Mouse (Mus musculus) intestine, embryonic 16.5 days (tissue): ENCODE data around the gene Zfp286. TPM values are rescaled to one million over a fixed set of nuclear protein-coding genes. Genes with fewer than 3 reads are reported as not detected.

Experiments used
- ATAC-seq: fragments of 200-750 bp; cut with Nextera tagmentation; 2 replicates; pipeline ENCODE4 v1.8.0; 2017; ENCODE audit warnings: moderate TSS enrichment, moderate library complexity
- H3K27ac ChIP-seq: fragments of 300-500 bp; sonication (generic); 2 replicates; pipeline ENCODE4 v1.5.1; 2014; ENCODE audit warnings: mild to moderate bottlenecking, low read length
- H3K27me3 ChIP-seq: fragments of 300-500 bp; sonication (generic); replicated peaks from 2 replicates; pipeline ENCODE4 v1.6.1; 2014; ENCODE audit warnings: low read length, control low read depth, mixed read lengths; ENCODE audit not compliant: control insufficient read depth, insufficient read depth
- H3K36me3 ChIP-seq: fragments of 300-500 bp; sonication (generic); 2 replicates; pipeline ENCODE4 v1.6.1; 2014; ENCODE audit warnings: low read length, control low read depth; ENCODE audit not compliant: control insufficient read depth, insufficient read depth
- H3K4me1 ChIP-seq: fragments of 300-500 bp; sonication (generic); 2 replicates; pipeline ENCODE4 v1.6.1; 2014; ENCODE audit warnings: low read length, control low read depth, mixed read lengths; ENCODE audit not compliant: control insufficient read depth, insufficient read depth
- H3K4me2 ChIP-seq: fragments of 300-500 bp; sonication (generic); 2 replicates; pipeline ENCODE4 v1.6.1; 2014; ENCODE audit warnings: low read depth, low read length, control low read depth
- H3K4me3 ChIP-seq: fragments of 300-500 bp; sonication (generic); 2 replicates; pipeline ENCODE4 v1.5.1; 2014; ENCODE audit warnings: mild to moderate bottlenecking, low read length
- H3K9ac ChIP-seq: fragments of 300-500 bp; sonication (generic); 2 replicates; pipeline ENCODE4 v1.6.1; 2014; ENCODE audit warnings: low read depth, low read length
- H3K9me3 ChIP-seq: fragments of 300-500 bp; sonication (generic); 2 replicates; pipeline ENCODE4 v1.6.1; 2016; ENCODE audit warnings: low read length, control low read depth; ENCODE audit not compliant: control insufficient read depth
- WGBS: fragments of 180-500 bp; shearing (Covaris S2); extraction: QIAGEN DNeasy Blood & Tissue Kit; methylation state at CpG from one replicate; pipeline ENCODE4 v1.1.7; 2014; 5-methylcytosine and 5-hydroxymethylcytosine counted together
- polyA plus RNA-seq: library from polyadenylated mRNA; unstranded; fragments of >200 nt; fragmentation: Nextera tagmentation; extraction: Ambion mirVana; gene quantifications from 2 replicates; pipeline ENCODE4 v1.2.1, GENCODE M21; 2015

Zfp286 gene
- polyA plus RNA-seq, 1 experiment from 2014 or later: 10.5 TPM

GRCm38 (mm10) chr11:62820661-62821437, 31.6 kb upstream of the Zfp286 start:
- Histone ChIP-seq H3K9me3 (no peaks in the 10 kb centered on the region), H3K27ac (peak overlapping the region; percentile 87), H3K4me1 (peaks cover 31% of the 10 kb centered on the region), H3K4me2 (peak overlapping the region; percentile 87), H3K4me3 (peak overlapping the region; percentile 55), H3K36me3 (no peaks in the 10 kb centered on the region), H3K27me3 (no peaks in the 10 kb centered on the region), H3K9ac (peak overlapping the region; percentile 80)
- 6% methylated on average over 16 of the region's 16 CpGs for WGBS
- ATAC-seq: peak; percentile 55

DNA sequence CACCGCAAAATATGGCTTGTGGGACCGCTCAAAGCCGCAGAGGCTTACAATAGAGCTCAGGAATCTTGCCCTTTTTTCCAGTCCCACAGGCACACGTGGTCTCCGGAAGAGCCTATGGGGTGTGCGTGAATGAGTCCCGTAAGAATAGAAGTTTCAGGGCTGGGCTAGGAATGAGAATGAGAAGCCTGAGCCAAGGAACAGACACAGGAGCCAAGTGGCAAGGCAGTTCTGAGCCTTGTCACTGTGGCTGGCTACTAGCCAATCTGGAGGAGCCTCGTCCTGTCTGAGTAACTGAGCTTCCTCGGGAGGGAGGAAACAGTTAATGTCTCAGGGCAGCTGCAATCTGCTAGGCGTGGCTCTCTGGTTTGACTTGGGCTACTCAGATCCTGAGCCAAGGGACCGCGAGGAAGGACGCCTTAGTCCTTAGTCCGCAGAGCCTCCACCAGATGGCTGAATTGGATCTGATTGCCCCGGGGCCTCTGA, 30.8 kb upstream of the Zfp286 start, which contains the start of gene Trim16:
TSS of gene Trim16 (plus strand) at position 173 of the 483 bp plus-strand sequence.
- peak within 1 kb of the TSS; percentile 55 for H3K4me3 ChIP-seq
- H3K9ac ChIP-seq: peak within 1 kb of the TSS; percentile 80
- no peaks in the 10 kb centered on the region for H3K27me3 ChIP-seq
- H3K4me2 ChIP-seq: peak within 1 kb of the TSS; percentile 87
- 4% methylated on average over 15 of the region's 15 CpGs for WGBS
- H3K27ac ChIP-seq: peak within 1 kb of the TSS; percentile 87
- H3K4me1 ChIP-seq: peaks cover 25% of the 10 kb centered on the region
- no peaks in the 10 kb centered on the region for H3K9me3 ChIP-seq
- ATAC-seq: peak; percentile 71
- H3K36me3 ChIP-seq: no peaks in the 10 kb centered on the region

DNA sequence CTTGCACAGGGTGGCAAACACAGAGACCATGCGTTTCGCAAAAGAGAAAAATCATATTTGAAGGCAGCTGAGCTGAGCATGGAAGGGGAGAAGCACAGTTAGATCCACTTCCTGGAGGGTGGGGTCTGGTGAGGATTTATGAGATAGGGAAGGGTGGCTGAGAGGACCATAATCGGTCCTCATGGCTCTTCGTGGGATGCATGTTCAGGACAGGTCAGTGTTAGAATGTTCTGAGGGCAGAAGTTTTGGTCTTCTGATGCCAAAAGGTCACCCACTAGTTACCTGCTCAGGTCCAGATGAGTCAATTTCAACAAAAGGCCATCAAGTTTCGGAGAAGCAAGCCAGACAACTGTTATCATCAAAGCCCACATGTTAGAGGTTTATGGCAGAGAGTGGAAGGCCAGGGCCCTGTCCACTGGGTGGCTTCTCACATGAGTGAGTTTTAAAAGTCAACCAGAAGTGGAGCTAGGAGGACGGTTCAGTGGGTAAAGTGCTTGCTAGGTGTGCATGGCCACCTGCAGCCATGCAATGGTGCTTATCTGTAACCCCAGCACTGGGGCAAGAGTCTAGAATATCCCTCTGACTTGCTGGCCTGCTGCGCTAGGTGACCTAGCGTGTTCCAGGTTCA, 29.9 kb upstream of the Zfp286 start:
- H3K9ac ChIP-seq: no peak overlapping the region
- H3K4me2 ChIP-seq: no peak overlapping the region

DNA sequence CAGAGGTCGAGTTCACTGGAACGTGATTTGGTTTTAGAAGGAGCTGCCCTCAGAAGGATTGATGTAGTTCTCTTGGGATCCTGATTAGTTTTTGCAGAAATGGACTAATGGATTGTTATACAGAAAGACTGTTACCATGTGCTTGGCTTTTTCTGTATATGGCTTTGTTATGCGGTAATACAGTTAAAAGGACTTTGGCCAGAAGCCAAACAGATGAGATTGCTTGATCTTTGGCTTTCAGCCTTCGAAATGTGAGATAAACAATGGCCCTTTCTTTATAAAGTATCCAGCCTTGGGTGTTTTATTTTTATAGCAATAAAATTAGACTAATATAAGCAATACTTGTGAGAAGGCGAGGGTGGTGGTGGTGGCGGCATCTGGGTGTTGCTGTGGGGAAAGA, 27.3 kb upstream of the Zfp286 start:
- Histone ChIP-seq H3K4me2 (no peak overlapping the region), H3K27me3 (no peaks in the 10 kb centered on the region), H3K4me1 (peaks cover 24% of the 10 kb centered on the region), H3K9ac (no peak overlapping the region), H3K4me3 (no peak overlapping the region), H3K36me3 (no peaks in the 10 kb centered on the region), H3K27ac (no peak overlapping the region), H3K9me3 (no peaks in the 10 kb centered on the region)
- 31% methylated on average over 6 of the region's 6 CpGs for WGBS
- no peak for ATAC-seq

More for the DNA sequence above, 29.9 kb upstream of the Zfp286 start:
- peaks cover 25% of the 10 kb centered on the region for H3K4me1 ChIP-seq
- H3K27ac ChIP-seq: no peak overlapping the region
- no peaks in the 10 kb centered on the region for H3K9me3 ChIP-seq
- H3K36me3 ChIP-seq: no peaks in the 10 kb centered on the region
- no peak overlapping the region for H3K4me3 ChIP-seq
- no peaks in the 10 kb centered on the region for H3K27me3 ChIP-seq
- WGBS: 84% methylated on average over 8 of the region's 8 CpGs
- no peak for ATAC-seq

DNA sequence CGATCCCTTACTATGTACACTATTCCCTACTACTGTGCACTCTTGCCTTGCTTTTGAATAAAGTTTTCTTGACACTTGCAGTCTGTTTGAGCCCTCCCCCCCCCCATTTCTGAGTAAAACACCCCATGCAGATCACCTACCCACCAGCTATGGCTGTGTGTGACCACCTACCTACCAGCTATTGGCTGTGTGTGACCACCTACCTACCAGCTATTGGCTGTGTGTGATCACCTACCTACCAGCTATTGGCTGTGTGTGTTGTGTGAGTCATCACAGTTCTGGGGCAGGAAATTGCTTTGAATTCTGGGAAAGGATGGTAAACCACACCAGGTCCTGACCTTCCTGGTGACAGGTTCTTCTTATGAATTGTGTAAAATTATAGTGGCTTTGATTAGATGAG, 26.2 kb upstream of the Zfp286 start:
- H3K27ac ChIP-seq: no peak overlapping the region
- ATAC-seq: no peak
- H3K4me2 ChIP-seq: no peak overlapping the region
- H3K4me3 ChIP-seq: no peak overlapping the region
- no peaks in the 10 kb centered on the region for H3K36me3 ChIP-seq
- no peaks in the 10 kb centered on the region for H3K27me3 ChIP-seq
- no peak overlapping the region for H3K9ac ChIP-seq
- peaks cover 24% of the 10 kb centered on the region for H3K4me1 ChIP-seq
- WGBS: 93% methylated on average over 1 of the region's 1 CpGs
- H3K9me3 ChIP-seq: no peaks in the 10 kb centered on the region

DNA sequence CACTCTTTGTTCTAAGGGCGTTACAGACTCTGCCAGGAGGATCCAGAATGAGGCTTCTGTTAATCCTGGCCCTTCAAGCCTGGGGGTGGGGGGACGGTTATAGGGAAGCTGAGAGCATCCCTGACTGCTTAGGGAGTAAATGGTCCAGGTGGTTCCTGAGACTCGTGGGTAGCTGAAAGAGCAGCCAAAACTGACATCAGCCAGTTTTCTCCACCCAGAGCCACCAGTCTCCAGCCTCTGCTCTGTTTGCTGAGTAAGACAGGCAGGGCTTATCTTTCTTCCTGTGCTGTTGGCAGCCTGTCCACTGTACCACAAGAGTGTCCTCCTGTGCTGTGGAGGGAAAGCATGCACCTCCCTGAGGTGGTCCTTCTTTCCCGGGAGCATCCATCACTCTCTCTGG, 25.4 kb upstream of the Zfp286 start:
- Histone ChIP-seq H3K9ac (no peak overlapping the region), H3K27me3 (no peaks in the 10 kb centered on the region), H3K4me3 (no peak overlapping the region), H3K36me3 (no peaks in the 10 kb centered on the region), H3K4me2 (no peak overlapping the region), H3K4me1 (peaks cover 22% of the 10 kb centered on the region), H3K27ac (no peak overlapping the region), H3K9me3 (no peaks in the 10 kb centered on the region)
- 51% methylated on average over 4 of the region's 4 CpGs for WGBS
- no peak for ATAC-seq

- Histone ChIP-seq H3K27ac (no peak overlapping the region), H3K27me3 (no peaks in the 10 kb centered on the region), H3K36me3 (no peaks in the 10 kb centered on the region), H3K4me2 (no peak overlapping the region), H3K4me1 (peaks cover 17% of the 10 kb centered on the region; the same call in 1 of the 2 replicates), H3K9ac (no peak overlapping the region), H3K4me3 (no peak overlapping the region), H3K9me3 (no peaks in the 10 kb centered on the region)
- WGBS: 60% methylated on average over 6 of the region's 6 CpGs
- peak; percentile 73 for ATAC-seq
Observed at GRCm38 (mm10) chr11:62813970-62814624, 24.8 kb upstream of the Zfp286 start.

DNA sequence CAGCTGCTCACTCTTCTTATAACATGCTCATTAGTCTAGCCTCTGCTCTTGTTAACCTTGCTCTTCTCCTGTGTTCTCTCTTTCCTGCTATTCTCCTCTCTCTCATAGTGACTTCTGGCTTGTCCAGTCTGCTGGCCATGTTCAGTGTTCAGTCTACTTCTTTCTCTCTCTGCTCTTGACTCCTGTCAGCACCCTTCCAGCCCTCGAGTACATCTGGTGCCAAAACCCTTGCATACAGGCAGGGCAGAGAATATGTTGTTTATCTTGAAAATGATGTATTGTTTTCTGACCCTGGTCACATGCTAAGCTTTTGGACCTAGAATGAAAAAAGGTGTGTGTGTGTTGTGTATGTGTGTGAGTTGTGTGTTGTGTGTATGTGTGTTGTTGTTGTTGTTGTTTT, 24.2 kb upstream of the Zfp286 start:
- no peaks in the 10 kb centered on the region for H3K9me3 ChIP-seq
- peaks cover 14% of the 10 kb centered on the region; the same call in 1 of the 2 replicates for H3K4me1 ChIP-seq
- WGBS: 28% methylated on average over 1 of the region's 1 CpGs
- H3K4me3 ChIP-seq: no peak overlapping the region
- no peak overlapping the region for H3K4me2 ChIP-seq
- no peaks in the 10 kb centered on the region for H3K27me3 ChIP-seq
- no peak overlapping the region for H3K27ac ChIP-seq
- no peak overlapping the region for H3K9ac ChIP-seq
- ATAC-seq: no peak
- no peaks in the 10 kb centered on the region for H3K36me3 ChIP-seq

DNA sequence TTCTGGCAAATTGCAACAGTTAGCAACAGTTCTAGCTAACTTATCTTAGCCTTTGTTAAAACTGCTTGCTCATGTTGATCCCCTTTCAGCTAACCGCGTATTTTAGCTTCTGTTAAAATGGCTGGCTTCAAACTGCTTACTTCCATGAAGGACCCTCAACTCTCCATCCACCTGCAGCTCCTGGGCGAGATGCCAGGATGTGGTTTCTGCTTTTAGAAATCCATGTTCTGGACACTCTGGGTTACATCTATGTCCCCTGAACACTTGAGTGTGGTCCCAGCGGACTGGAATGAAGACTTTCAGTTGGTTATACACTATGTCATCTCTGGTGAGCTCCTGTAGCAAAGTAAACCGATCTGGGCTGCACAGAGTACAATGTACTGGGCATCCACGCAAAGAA, 23.0 kb upstream of the Zfp286 start:
- H3K9ac ChIP-seq: no peak overlapping the region
- H3K4me1 ChIP-seq: peaks cover 14% of the 10 kb centered on the region; the same call in 1 of the 2 replicates
- H3K27ac ChIP-seq: no peak overlapping the region
- no peaks in the 10 kb centered on the region for H3K9me3 ChIP-seq
- H3K36me3 ChIP-seq: no peaks in the 10 kb centered on the region
- H3K4me2 ChIP-seq: no peak overlapping the region
- 78% methylated on average over 6 of the region's 6 CpGs for WGBS
- H3K4me3 ChIP-seq: no peak overlapping the region
- H3K27me3 ChIP-seq: no peaks in the 10 kb centered on the region
- ATAC-seq: no peak
